Mouse (Mus musculus) erythroblast, embryonic 14.5 days (primary cell): ENCODE measurements around the gene Mrpl39. TPM values are rescaled to one million over a fixed set of nuclear protein-coding genes. Genes with fewer than 3 reads are reported as not detected.

Experiments
- H3K27me3 ChIP-seq: 2 replicates; pipeline ENCODE4 v1.6.1; 2012; ENCODE audit warnings: inconsistent platforms; ENCODE audit not compliant: control insufficient read depth
- H3K36me3 ChIP-seq: 2 replicates; pipeline ENCODE4 v1.6.1; 2012; ENCODE audit warnings: mild to moderate bottlenecking, inconsistent platforms; ENCODE audit not compliant: control insufficient read depth
- H3K4me1 ChIP-seq: 2 replicates; pipeline ENCODE4 v1.6.1; 2012; ENCODE audit warnings: inconsistent platforms; ENCODE audit not compliant: control insufficient read depth
- H3K4me3 ChIP-seq: replicated peaks from 2 replicates; pipeline ENCODE3; 2012; ENCODE audit warnings: moderate library complexity, mild to moderate bottlenecking, inconsistent platforms
- H3K9me3 ChIP-seq: 2 replicates; pipeline ENCODE4 v1.6.1; 2012; ENCODE audit warnings: low read length, inconsistent platforms, mixed read lengths; ENCODE audit not compliant: control insufficient read depth
- GATA1 ChIP-seq: IDR thresholded peaks from 2 replicates; pipeline ENCODE4 v1.6.1; 2012; ENCODE audit warnings: low read length, inconsistent platforms, mixed read lengths
- TAL1 ChIP-seq: IDR thresholded peaks from 3 replicates; pipeline ENCODE4 v1.6.1; 2012; ENCODE audit warnings: low read length, inconsistent platforms, mixed read lengths
- polyA plus RNA-seq: library from polyadenylated mRNA; stranded (reverse); fragments of >175 nt; gene quantifications from 2 replicates; pipeline ENCODE4 v1.2.3, GENCODE M21; 2012

The Mrpl39 gene
- polyA plus RNA-seq = 8.5 and 14.3 TPM in 2 replicates

DNA sequence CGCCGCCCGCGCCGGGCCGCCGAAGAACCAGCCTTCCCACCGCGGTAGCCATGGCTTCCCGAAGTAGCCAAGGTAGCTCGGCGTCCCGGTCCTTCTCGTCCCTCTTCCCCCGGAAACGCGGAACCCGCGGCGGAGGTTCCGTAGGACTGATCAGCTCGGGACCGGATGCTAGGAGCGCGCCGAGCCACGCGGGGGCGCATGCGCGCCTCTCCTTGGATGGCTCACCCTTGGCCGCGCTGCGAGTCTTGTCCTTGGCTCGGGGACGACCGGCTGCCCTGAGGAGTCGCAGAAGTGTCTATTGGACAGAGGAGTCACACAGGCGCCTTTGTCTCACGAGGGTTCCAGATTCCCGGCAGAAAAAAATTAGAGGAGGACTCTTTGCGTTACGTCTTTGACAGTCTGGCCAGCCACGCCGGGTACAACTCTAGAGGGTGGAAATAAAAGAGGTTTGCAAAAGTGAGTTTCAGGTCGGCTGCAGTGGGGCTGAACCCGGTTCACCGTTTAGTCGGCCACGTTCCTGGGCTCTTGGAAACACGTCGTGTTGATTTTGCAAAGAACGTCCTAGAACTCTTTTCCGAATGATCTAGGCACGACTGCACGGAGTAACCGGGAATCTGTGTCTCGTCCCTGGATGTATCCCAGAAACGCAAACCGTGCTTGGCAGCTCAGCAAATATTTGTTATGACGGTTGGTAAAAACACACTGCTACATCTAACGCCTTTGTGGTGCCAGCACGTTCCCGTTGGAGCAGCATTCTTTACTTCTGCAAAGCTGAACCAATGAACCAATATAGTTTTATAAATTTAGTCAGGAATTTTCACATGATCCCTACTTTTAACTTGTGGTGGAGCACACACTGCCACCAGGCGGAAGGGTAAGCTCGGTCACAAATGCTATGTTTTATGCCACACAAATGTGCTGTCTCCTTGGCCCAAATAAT, at the start of gene Mrpl39:
Gene Mrpl39 (minus strand): TSS at position 577 of the 940 bp plus-strand sequence.
- no peaks in the 10 kb centered on the region for H3K27me3 ChIP-seq
- peaks cover 20% of the 10 kb centered on the region for H3K36me3 ChIP-seq
- TF ChIP-seq GATA1 = no peak
- no peak for TF ChIP-seq TAL1
- peaks cover 20% of the 10 kb centered on the region for H3K4me1 ChIP-seq
- H3K9me3 ChIP-seq = no peaks in the 10 kb centered on the region
- H3K4me3 ChIP-seq = peak within 1 kb of the TSS; percentile 69

DNA sequence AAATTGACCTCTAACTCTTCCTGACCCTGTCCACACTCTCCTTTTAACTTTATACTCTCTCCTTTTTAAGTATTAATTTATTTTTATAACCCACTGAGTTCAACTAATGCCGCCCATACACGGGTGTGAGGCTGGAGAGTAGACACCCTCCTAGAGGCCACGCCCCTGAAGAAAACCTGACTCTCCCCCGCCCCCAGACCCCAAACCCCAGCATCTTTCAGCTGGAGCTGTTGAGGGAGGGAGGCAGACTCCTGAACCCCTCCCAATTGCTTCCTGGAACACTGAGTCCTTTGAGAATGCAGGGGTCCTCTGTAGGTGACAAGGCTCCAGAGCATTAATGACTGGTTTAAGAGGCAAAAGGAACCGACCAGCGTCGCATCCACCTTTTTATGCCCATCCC, 49.4 kb upstream of the Mrpl39 start:
- H3K27me3 ChIP-seq = no peaks in the 10 kb centered on the region
- no peaks in the 10 kb centered on the region for H3K9me3 ChIP-seq
- no peaks in the 10 kb centered on the region for H3K4me1 ChIP-seq
- no peak overlapping the region for H3K4me3 ChIP-seq
- H3K36me3 ChIP-seq = no peaks in the 10 kb centered on the region
- TF ChIP-seq TAL1 = no peak
- no peak for TF ChIP-seq GATA1

DNA sequence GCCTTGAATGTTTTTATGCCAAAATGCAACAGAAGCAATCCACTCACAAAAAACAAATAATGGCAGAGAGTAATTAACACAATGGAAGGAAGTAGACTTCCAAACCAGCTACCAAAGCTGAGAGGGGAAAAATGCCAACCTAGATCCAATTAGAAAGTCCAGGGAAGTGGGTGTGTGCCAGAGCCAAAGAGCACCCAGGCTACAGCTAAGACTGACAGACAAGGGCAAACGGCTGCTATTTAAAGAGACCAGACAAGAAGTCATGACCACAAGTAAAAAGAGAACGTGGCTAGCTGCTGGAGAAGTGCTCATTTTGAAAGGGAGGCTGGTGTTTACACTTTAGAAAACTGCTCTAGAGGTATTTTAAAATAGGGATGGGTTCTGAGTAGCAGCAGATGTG, 47.7 kb upstream of the Mrpl39 start:
- Histone ChIP-seq H3K36me3 (no peaks in the 10 kb centered on the region), H3K4me1 (no peaks in the 10 kb centered on the region)
- TF ChIP-seq TAL1 (no peak), GATA1 (no peak)

DNA sequence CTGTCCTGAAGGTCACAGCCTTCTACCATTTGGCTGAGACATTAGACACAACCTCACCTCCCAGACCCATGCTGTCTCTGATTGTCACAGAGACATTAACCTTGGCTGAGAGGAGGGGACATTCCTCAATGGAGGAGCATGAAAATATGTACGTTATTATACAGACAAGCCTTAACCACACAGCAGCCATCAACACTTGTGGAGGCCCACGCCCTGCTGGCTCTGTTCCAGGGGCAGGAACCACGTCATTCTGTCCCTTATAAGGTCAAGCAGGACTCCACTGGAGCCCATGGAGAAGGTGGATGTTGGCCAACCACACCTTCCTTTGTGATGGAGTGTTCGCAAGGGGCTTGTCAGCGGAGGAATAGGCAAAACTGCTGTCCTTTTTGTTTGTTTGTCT, 44.2 kb upstream of the Mrpl39 start:
- no peaks in the 10 kb centered on the region for H3K4me1 ChIP-seq
- no peak overlapping the region for H3K4me3 ChIP-seq
- no peaks in the 10 kb centered on the region for H3K9me3 ChIP-seq

More for the DNA sequence above, 47.7 kb upstream of the Mrpl39 start:
- Histone ChIP-seq H3K4me3 (no peak overlapping the region), H3K9me3 (no peaks in the 10 kb centered on the region), H3K27me3 (no peaks in the 10 kb centered on the region)

DNA sequence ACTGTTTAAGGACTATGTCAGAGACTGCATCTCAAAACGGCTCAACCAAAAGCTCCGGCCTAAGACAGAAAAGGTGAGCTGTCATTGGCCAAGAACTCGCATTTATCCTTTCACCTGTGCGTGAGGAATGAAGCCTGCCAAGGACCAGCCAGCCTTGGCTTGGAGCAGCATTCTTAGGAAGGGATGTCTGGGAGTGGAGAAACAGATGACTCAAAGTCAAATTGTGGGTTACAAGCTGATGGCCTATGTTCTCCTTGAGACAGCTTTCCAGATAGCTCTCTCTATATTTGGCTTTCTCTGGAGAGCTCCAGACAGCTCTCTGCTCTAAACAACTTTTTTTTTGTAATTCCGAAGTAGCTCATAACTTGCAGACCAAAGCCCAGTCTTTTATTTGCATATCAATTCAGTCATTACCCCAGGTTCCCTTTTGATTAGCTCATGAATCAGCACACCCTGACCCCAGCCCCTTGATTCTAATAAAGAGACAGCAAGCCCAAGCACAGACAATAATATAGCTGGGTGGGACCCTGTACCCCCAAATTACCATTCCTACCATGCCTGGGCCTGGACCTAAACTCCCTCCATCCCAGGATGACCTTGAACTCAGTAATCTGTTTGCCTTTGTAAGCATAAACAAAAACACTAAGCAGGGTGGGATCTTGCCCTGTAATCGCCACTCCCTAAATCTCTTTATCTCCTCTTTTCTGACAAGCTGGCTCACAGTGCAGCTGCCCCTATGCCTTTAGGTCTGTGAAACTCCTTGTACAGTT, 43.5 kb upstream of the Mrpl39 start:
- H3K4me3 ChIP-seq = no peak overlapping the region
- H3K4me1 ChIP-seq = no peaks in the 10 kb centered on the region
- no peaks in the 10 kb centered on the region for H3K36me3 ChIP-seq
- peaks cover 27% of the 10 kb centered on the region for H3K27me3 ChIP-seq
- TF ChIP-seq GATA1 (no peak), TAL1 (no peak)
- H3K9me3 ChIP-seq = no peaks in the 10 kb centered on the region; the same call in 1 of the 2 replicates

More for the DNA sequence above, 44.2 kb upstream of the Mrpl39 start:
- H3K27me3 ChIP-seq = peaks cover 20% of the 10 kb centered on the region
- no peaks in the 10 kb centered on the region for H3K36me3 ChIP-seq
- TF ChIP-seq TAL1 (no peak), GATA1 (no peak)

DNA sequence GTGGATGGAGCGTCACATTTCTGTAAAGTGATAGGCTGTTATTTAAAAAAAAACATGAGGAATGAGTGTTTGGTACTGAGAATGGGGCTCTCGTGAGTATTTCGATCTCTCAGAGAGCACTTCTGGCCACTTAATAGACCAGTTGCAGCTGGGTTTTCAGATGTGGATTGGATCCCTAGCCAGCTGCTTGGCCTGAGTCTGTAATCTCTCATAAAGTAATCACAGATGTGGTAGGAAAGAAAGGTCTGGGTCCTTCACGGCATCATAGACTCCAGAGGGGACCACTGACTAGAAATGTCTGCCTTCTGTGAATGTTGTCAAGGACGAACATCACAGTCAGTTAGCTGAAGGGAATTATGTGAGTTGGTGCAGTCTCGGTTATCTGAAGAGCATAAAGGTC, 42.9 kb upstream of the Mrpl39 start:
- Histone ChIP-seq H3K9me3 (no peaks in the 10 kb centered on the region; the same call in 1 of the 2 replicates), H3K4me3 (no peak overlapping the region), H3K4me1 (no peaks in the 10 kb centered on the region), H3K36me3 (no peaks in the 10 kb centered on the region), H3K27me3 (peaks cover 33% of the 10 kb centered on the region)
- TF ChIP-seq GATA1 (no peak), TAL1 (no peak)

DNA sequence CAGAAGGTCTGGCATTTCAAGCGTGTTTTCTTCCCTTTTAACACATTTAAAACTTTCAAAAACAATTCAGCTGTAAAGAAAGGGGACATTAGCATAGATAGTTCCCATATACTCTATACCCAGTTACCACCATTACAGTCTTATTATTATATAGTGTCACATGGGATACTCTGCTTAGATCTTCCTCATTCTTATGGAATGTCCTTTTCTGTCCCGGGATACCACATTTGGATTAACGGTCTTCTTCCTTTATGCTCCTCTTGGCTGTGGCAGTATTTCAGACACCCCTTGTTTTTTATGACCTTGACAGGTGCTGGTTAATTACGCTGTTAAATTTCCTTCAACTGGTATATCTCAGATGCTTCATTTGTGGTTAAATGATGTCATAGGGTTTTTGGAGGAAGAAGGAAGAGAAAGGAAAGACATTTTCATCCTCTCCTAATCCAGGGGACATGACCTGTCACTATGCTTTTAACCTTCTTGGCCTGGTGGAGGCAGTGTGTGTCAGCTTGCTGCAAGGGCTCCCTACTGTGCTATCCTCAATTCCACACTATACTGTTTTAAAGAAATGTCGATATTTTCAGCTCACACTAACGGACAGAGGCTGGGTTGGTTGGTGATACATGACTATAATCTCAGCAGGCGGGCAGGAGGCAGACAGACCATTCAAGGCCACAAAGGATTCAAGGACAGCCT, 40.7 kb upstream of the Mrpl39 start:
- H3K9me3 ChIP-seq = no peaks in the 10 kb centered on the region; the same call in 1 of the 2 replicates
- no peak for TF ChIP-seq GATA1
- TF ChIP-seq TAL1 = no peak
- H3K4me1 ChIP-seq = no peaks in the 10 kb centered on the region
- H3K4me3 ChIP-seq = no peak overlapping the region
- no peaks in the 10 kb centered on the region for H3K36me3 ChIP-seq
- H3K27me3 ChIP-seq = peaks cover 44% of the 10 kb centered on the region

DNA sequence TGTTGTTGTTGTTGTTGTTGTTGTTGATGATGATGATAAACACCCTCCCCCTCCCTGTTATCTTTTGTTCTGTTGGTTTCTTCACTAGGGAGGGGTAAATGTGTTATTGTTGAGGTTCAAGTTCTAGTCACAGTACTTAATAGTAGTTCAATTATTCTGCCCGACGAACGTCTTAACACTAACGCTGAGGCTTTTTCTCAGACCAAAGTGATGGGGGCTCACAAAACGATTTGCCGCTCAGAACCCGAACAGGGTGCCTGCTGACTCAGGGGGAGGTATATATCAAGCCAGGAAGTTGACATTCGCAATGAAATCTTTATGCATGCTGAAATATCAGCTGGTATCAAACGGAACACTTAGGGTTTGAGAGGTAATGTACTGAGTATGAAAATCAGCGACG, 39.8 kb upstream of the Mrpl39 start:
- TF ChIP-seq TAL1 = no peak
- TF ChIP-seq GATA1 = no peak
- H3K27me3 ChIP-seq = peaks cover 44% of the 10 kb centered on the region
- no peaks in the 10 kb centered on the region for H3K36me3 ChIP-seq
- H3K4me1 ChIP-seq = no peaks in the 10 kb centered on the region
- no peaks in the 10 kb centered on the region; the same call in 1 of the 2 replicates for H3K9me3 ChIP-seq
- H3K4me3 ChIP-seq = no peak overlapping the region
